In genomic region chr16:87132082-87132481, GRCm38 (mm10) we compare ENCODE assay signal across 15 mouse cellular contexts.
"Had no signal": no experiment of that assay in that cellular context is flagged by ENCODE, and none has a peak within 500 bp of the region (broad histone marks: within the 10 kb centered on the region; RNA-seq: fewer than 3 reads in every experiment).

No protein-coding gene starts in this region.

- H3K27ac ChIP-seq: limb, embryonic 13.5 days; liver, embryonic 15.5 days; macrophage; midbrain, embryonic 15.5 days; neural tube, embryonic 12.5 days had no signal

- H3K4me3 ChIP-seq: limb, embryonic 13.5 days; liver, embryonic 15.5 days; megakaryocyte, embryonic 14.5 days; midbrain, embryonic 15.5 days; neural tube, embryonic 12.5 days had no signal

- DNase-seq: kidney, postnatal 10 days; layer of hippocampus, postnatal 36 days; left cerebral cortex, postnatal 4 days; thymus, adult 2 months; thymus, postnatal 25 days had no signal

- H3K9ac ChIP-seq: limb, embryonic 13.5 days; liver, embryonic 15.5 days; midbrain, embryonic 15.5 days; neural tube, embryonic 12.5 days had no signal

- H3K4me1 ChIP-seq: liver, embryonic 15.5 days; megakaryocyte, embryonic 14.5 days; midbrain, embryonic 15.5 days; neural tube, embryonic 12.5 days had no signal

- H3K27me3 ChIP-seq: limb, embryonic 13.5 days; liver, embryonic 15.5 days; megakaryocyte, embryonic 14.5 days; midbrain, embryonic 15.5 days; neural tube, embryonic 12.5 days had no signal

- H3K9me3 ChIP-seq: limb, embryonic 13.5 days; liver, embryonic 15.5 days; midbrain, embryonic 15.5 days; neural tube, embryonic 12.5 days had no signal

- ATAC-seq: hindbrain, embryonic 16.5 days; inflammation-experienced regulatory T-cells, adult 6 months; intestine, postnatal 0 days; midbrain, embryonic 15.5 days had no signal

- H3K36me3 ChIP-seq: limb, embryonic 13.5 days; liver, embryonic 15.5 days; midbrain, embryonic 15.5 days; neural tube, embryonic 12.5 days had no signal

- H3K4me2 ChIP-seq: limb, embryonic 13.5 days; liver, embryonic 15.5 days; midbrain, embryonic 11.5 days; midbrain, embryonic 15.5 days; neural tube, embryonic 12.5 days had no signal
